Mouse (Mus musculus): Measurements from ENCODE around the gene Tox2.

Gene Tox2

GRCm38 (mm10) chr2:163205262-163205647, 2.3 kb downstream of the Tox2 start:
- no peak for DNase-seq (ENCODE audit: low read depth, low spot score)

- DNase-seq (ENCODE audit: low read depth, low spot score), result no peak
These were observed 3.0 kb downstream of the Tox2 start for GRCm38 (mm10) chr2:163205737-163206490.

- DNase-seq (ENCODE audit: low read depth, low spot score), result no peak
These were observed 4.4 kb downstream of the Tox2 start for GRCm38 (mm10) chr2:163207315-163207714.

GRCm38 (mm10) chr2:163209139-163209538, 6.2 kb downstream of the Tox2 start:
- DNase-seq (ENCODE audit: low read depth, low spot score), result no peak

- DNase-seq (ENCODE audit: low read depth, low spot score), result no peak
These were observed 10.2 kb downstream of the Tox2 start for GRCm38 (mm10) chr2:163213085-163213484.

- DNase-seq (ENCODE audit: low read depth, low spot score), result no peak
These were observed 15.2 kb downstream of the Tox2 start for GRCm38 (mm10) chr2:163218095-163218494.

- DNase-seq (ENCODE audit: low read depth, low spot score), result no peak
These were observed 15.6 kb downstream of the Tox2 start for GRCm38 (mm10) chr2:163218571-163218970.

- DNase-seq (ENCODE audit: low read depth, low spot score), result no peak
These were observed 16.5 kb downstream of the Tox2 start for GRCm38 (mm10) chr2:163219447-163219846.

GRCm38 (mm10) chr2:163220706-163221105, 17.8 kb downstream of the Tox2 start:
- DNase-seq (ENCODE audit: low read depth, low spot score), result no peak

- DNase-seq (ENCODE audit: low read depth, low spot score), result no peak
These were observed 22.4 kb downstream of the Tox2 start for GRCm38 (mm10) chr2:163225302-163225701.

- peak; percentile 16 for DNase-seq (ENCODE audit: low read depth, low spot score)
These were observed 26.1 kb downstream of the Tox2 start for GRCm38 (mm10) chr2:163229050-163229449.

GRCm38 (mm10) chr2:163231781-163232534, 29.0 kb downstream of the Tox2 start:
- DNase-seq (ENCODE audit: low read depth, low spot score), result no peak

- no peak for DNase-seq (ENCODE audit: low read depth, low spot score)
These were observed 30.7 kb downstream of the Tox2 start for GRCm38 (mm10) chr2:163233666-163234065.

- DNase-seq (ENCODE audit: low read depth, low spot score), result no peak
These were observed 33.1 kb downstream of the Tox2 start for GRCm38 (mm10) chr2:163236057-163236456.

- DNase-seq (ENCODE audit: low read depth, low spot score), result no peak
These were observed 35.1 kb downstream of the Tox2 start for GRCm38 (mm10) chr2:163237999-163238529.

GRCm38 (mm10) chr2:163239945-163240344, 37.0 kb downstream of the Tox2 start:
- no peak for DNase-seq (ENCODE audit: low read depth, low spot score)

- no peak for DNase-seq (ENCODE audit: low read depth, low spot score)
These were observed 38.9 kb downstream of the Tox2 start for GRCm38 (mm10) chr2:163241867-163242266.

GRCm38 (mm10) chr2:163243917-163244852, 41.3 kb downstream of the Tox2 start:
- DNase-seq (ENCODE audit: low read depth, low spot score), result no peak

- no peak for DNase-seq (ENCODE audit: low read depth, low spot score)
These were observed 46.0 kb downstream of the Tox2 start for GRCm38 (mm10) chr2:163248912-163249311.

GRCm38 (mm10) chr2:163252645-163253044, 49.7 kb downstream of the Tox2 start:
- no peak for DNase-seq (ENCODE audit: low read depth, low spot score)

GRCm38 (mm10) chr2:163253248-163254099, 50.5 kb downstream of the Tox2 start:
- DNase-seq (ENCODE audit: low read depth, low spot score), result no peak

Data from skeletal muscle tissue, adult 2 months (tissue).